Mouse (Mus musculus) granulocyte monocyte progenitor cell, adult 5-6 weeks (primary cell): ENCODE results near the gene Abhd17c. TPM values are rescaled to one million over a fixed set of nuclear protein-coding genes. Genes with fewer than 3 reads are reported as not detected.

Source experiments
- ATAC-seq: replicated peaks from 2 replicates; pipeline ENCODE4 v1.8.0; 2016; ENCODE audit warnings: mild to moderate bottlenecking, moderate TSS enrichment, inconsistent platforms; ENCODE audit not compliant: poor library complexity, severe bottlenecking
- total RNA-seq, 2 experiments: library from RNA; stranded (forward) in 1 of 2; stranded (reverse) in 1 of 2; fragments of 200-712, 200-1000 nt in 1 of 2; fragments of >200 nt in 1 of 2; fragmentation: Nextera tagmentation in 1 of 2; gene quantifications; 2 replicates each; pipeline ENCODE4 v1.2.3; 2014 to 2017

Gene Abhd17c
- total RNA-seq, 2 experiments from 2014 or later, result 18.6 to 51.2 TPM

- no peak for ATAC-seq
Measured at GRCm38 (mm10) chr7:84120142-84120760, 31.4 kb downstream of the Abhd17c start.

GRCm38 (mm10) chr7:84119216-84120105 lies 32.2 kb downstream of the Abhd17c start:
- ATAC-seq, result no peak

DNA sequence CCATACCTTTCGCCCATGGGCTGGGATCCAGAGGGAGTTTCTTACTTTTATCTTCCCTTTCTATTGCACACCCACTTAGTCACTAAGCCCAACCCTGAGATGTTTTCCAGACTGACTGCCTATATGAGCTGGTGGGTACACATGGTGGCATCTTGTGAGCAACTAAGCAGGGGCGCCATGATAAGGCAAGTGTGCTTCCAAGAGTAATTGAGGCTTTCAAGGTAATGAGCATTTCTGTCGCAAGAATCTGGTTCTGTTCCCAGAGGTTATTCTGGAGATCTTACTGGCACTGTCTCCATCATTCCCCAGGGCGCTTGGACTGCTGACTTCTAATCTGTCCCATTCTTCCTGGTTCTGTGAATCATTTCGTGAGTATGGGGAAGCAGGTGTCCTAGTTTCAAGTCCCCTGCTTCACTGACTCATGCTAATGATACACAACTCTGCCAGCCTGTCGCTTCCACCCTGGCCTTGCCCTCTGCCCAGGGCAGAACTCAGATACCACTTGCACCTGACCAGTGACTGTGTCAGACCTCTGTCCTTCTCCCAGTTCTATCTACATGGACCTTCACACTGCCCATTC lies 34.1 kb downstream of the Abhd17c start:
- ATAC-seq, result no peak

- no peak for ATAC-seq
Measured at GRCm38 (mm10) chr7:84116621-84117542, 34.8 kb downstream of the Abhd17c start.

GRCm38 (mm10) chr7:84115385-84115784 lies 36.3 kb downstream of the Abhd17c start:
- ATAC-seq, result peak; percentile 71

DNA sequence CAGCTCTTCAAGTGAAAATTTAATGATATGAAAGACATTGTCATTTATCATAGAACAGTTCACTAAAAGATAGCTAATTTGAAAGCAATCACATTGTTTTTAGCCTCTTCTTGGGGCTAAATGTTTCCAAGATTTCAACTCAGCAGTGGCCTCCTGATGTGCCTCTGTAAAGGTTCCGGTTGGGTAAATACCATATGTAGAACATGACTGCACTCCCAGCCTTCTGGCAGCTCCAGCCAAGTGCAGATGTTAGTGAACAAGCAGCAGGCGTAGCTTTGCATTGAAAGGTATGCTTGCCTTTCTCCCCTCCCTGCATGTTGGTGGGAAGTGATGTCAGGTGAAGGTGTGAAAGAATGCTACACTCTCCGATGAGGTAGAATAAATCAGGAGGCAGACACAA lies 36.9 kb downstream of the Abhd17c start:
- no peak for ATAC-seq

GRCm38 (mm10) chr7:84113035-84113390 lies 38.7 kb downstream of the Abhd17c start:
- no peak for ATAC-seq

GRCm38 (mm10) chr7:84112351-84113034 lies 39.2 kb downstream of the Abhd17c start:
- no peak for ATAC-seq

- ATAC-seq, result no peak
Measured at GRCm38 (mm10) chr7:84111716-84112350, 39.9 kb downstream of the Abhd17c start.

DNA sequence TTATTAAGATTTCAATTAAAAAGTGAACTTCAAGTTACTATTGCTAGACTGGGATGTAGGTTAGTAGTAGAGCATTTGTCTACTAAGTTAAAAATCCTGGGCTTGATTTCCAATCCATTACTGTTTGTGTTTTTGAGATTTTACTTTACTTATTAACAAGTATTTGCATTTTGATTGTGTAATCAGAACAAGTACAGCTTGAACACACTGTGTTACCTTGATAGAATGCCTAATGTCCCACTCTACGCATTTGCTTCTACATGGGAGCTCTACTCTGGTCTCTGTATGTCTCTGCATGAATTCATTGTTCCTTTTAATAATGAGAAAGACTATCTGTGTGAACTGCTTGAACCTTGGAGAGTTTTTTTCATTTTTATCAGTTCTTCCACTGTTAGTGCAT lies 44.8 kb downstream of the Abhd17c start:
- no peak for ATAC-seq

- ATAC-seq, result peak; percentile 92
Measured at GRCm38 (mm10) chr7:84102589-84102988, 49.1 kb downstream of the Abhd17c start.

GRCm38 (mm10) chr7:84100672-84101071 lies 51.0 kb downstream of the Abhd17c start:
- ATAC-seq, result no peak

- no peak for ATAC-seq
Measured at GRCm38 (mm10) chr7:84098098-84098497, 53.6 kb downstream of the Abhd17c start.

GRCm38 (mm10) chr7:84096501-84096900 lies 55.2 kb downstream of the Abhd17c start:
- no peak for ATAC-seq

DNA sequence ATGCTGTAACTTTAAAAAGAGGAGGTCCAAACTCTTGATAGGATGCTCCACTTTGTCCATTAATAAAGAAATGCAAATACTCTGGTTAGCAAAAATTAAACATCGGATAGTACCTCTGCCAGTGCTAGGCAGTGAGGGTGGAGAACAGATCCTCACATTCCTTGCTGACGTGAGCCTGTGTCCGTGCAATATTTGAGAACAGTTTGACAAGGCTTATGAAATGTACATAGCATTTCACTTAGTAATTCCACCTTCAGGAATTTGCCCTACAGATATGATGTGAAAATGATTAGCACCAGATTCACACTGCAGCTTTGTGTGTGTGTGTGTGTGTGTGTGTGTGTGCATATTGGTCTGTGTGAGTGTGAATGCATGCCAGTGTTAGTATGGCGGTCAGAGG lies 60.9 kb downstream of the Abhd17c start:
- ATAC-seq, result no peak

DNA sequence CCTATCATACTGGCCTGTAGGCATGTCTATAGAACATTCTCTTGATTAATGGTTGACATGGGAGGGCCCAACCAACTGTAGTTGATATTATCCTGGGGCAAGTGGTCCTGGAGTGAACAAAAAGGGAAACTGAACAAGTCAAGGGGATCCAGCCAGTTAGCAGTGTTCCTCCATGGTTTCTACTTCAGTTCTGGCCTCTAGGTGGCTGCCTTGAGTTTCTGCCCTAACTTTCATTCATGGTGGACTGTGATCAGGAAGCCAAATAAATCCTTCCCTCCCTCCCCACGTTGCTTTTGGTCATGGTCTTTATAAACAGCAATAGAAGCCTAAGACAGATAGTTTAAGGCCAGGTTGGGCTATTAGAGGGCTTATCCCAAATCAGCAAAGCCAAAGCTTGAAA lies 61.9 kb downstream of the Abhd17c start:
- ATAC-seq, result peak; percentile 44; the same call in 1 of the 2 replicates

DNA sequence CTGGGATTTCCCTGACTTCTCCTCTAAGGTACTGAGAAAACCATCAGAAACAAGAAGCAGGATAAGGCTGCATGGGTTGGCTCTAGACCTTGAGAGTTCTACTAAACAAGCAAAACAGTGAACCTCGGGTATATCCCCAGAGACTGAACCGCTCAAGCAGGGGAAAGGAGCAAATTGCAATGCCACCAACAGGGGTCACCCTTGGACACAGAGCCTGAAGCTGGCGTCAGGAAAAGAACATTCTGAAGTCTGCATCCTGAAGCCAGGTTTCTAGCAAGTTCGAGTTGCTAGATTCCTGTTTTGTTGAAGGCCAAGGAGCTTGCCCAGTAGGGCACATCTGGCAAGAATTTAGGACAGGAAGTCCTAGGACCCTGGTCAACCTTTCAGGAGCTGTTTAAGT lies 62.7 kb downstream of the Abhd17c start:
- peak; percentile 54; the same call in 1 of the 2 replicates for ATAC-seq

- ATAC-seq, result no peak
Measured at GRCm38 (mm10) chr7:84088191-84088590, 63.5 kb downstream of the Abhd17c start.
